Mouse (Mus musculus) liver, embryonic 14.5 days (tissue): ENCODE results near the gene Spty2d1. TPM values are rescaled to one million over a fixed set of nuclear protein-coding genes. Genes with fewer than 3 reads are reported as not detected.
A peak's percentile ranks its signal among the peaks of the same experiment; 100 is the strongest.

Source experiments
- ATAC-seq: fragments of 200-750 bp; cut with Nextera tagmentation; 2 replicates; pipeline ENCODE4 v1.8.0; 2017; ENCODE audit warnings: moderate number of reproducible peaks, mild to moderate bottlenecking, moderate library complexity; ENCODE audit not compliant: insufficient read depth
- DNase-seq, 3 experiments: peaks; one replicate each; pipeline ENCODE4 v3.0.0-alpha.2; 2012 to 2013; ENCODE audit warnings: low read depth in 3 of 3, low spot score in 3 of 3
- H3K27ac ChIP-seq: fragments of 300-500 bp; sonication (generic); 2 replicates; pipeline ENCODE4 v1.5.1; 2014; ENCODE audit warnings: moderate library complexity, mild to moderate bottlenecking, control low read depth, inconsistent platforms
- H3K27me3 ChIP-seq: fragments of 300-500 bp; sonication (generic); 2 replicates; pipeline ENCODE4 v1.6.1; 2014; ENCODE audit warnings: mild to moderate bottlenecking, low read length, moderate library complexity; ENCODE audit not compliant: control insufficient read depth, insufficient read depth
- H3K36me3 ChIP-seq: fragments of 300-500 bp; sonication (generic); replicated peaks from 2 replicates; pipeline ENCODE4 v1.6.1; 2014; ENCODE audit warnings: low read depth; ENCODE audit not compliant: control insufficient read depth, insufficient read depth
- H3K4me1 ChIP-seq, 2 experiments: fragments of 200-500 bp in 1 of 2; fragments of 300-500 bp in 1 of 2; sonication (generic) in 1 of 2; replicated peaks; 2 replicates each; pipeline ENCODE4 v1.6.1; 2012 to 2014; ENCODE audit warnings: antibody characterized with exemption in 1 of 2, inconsistent platforms in 1 of 2, low read length in 1 of 2; ENCODE audit not compliant: control insufficient read depth in 2 of 2, insufficient read depth in 2 of 2
- H3K4me2 ChIP-seq: fragments of 300-500 bp; sonication (generic); 2 replicates; pipeline ENCODE4 v1.6.1; 2014; ENCODE audit warnings: low read depth, mild to moderate bottlenecking, control low read depth, moderate library complexity
- H3K4me3 ChIP-seq, 2 experiments: fragments of 200-500 bp in 1 of 2; fragments of 300-500 bp in 1 of 2; sonication (generic) in 1 of 2; 2 replicates each; pipeline ENCODE4 v1.5.1; 2012 to 2014; ENCODE audit warnings: low read depth in 2 of 2, low read length in 2 of 2, mild to moderate bottlenecking in 2 of 2, control low read depth in 1 of 2, inconsistent platforms in 1 of 2, moderate library complexity in 1 of 2; ENCODE audit not compliant: insufficient read depth in 1 of 2
- H3K9ac ChIP-seq: fragments of 300-500 bp; sonication (generic); replicated peaks from 2 replicates; pipeline ENCODE4 v1.6.1; 2014; ENCODE audit warnings: mild to moderate bottlenecking, control low read depth, moderate library complexity
- H3K9me3 ChIP-seq: fragments of 300-500 bp; sonication (generic); 2 replicates; pipeline ENCODE4 v1.6.1; 2016; ENCODE audit warnings: low read length, mixed read lengths; ENCODE audit not compliant: control insufficient read depth
- CTCF ChIP-seq: IDR thresholded peaks from 2 replicates; pipeline ENCODE4 v1.5.1; 2016; ENCODE audit warnings: antibody characterized with exemption, low read depth, control low read depth
- EP300 ChIP-seq: IDR thresholded peaks from 2 replicates; pipeline ENCODE4 v1.6.1; 2016; ENCODE audit warnings: antibody characterized with exemption, low read depth
- WGBS: fragments of 180-500 bp; shearing (Covaris S2); extraction: QIAGEN DNeasy Blood & Tissue Kit; methylation state at CpG from one replicate; pipeline ENCODE4 v1.1.7; 2014; ENCODE audit not compliant: insufficient replicate concordance; 5-methylcytosine and 5-hydroxymethylcytosine counted together
- polyA plus RNA-seq, 2 experiments: library from polyadenylated mRNA; depleted of rRNA in 1 of 2; stranded (reverse) in 1 of 2; unstranded in 1 of 2; fragments of >200 nt; fragmentation: Nextera tagmentation in 1 of 2; extraction: Ambion mirVana in 1 of 2; gene quantifications; 2 replicates each; pipeline versions ENCODE4 v1.2.1 to v1.2.3; 2012 to 2014

Spty2d1 gene
- polyA plus RNA-seq, 2 experiments = 5.9 to 10.1 TPM

GRCm38 (mm10) chr7:46964070-46964469, 44.1 kb downstream of the Spty2d1 start:
- ATAC-seq = no peak
- DNase-seq = no peak
- Histone ChIP-seq H3K27me3 (no peaks in the 10 kb centered on the region; the same call in 1 of the 2 replicates), H3K9me3 (no peaks in the 10 kb centered on the region), H3K4me2 (no peak overlapping the region), H3K9ac (no peak overlapping the region), H3K36me3 (no peaks in the 10 kb centered on the region), H3K4me3 (no peak overlapping the region), H3K27ac (no peak overlapping the region), H3K4me1 (peaks cover 2 to 3% of the 10 kb centered on the region in 2 experiments; a peak in 1 of 4 replicates)
- no peak for TF ChIP-seq EP300
- no peak for TF ChIP-seq CTCF
- WGBS = 57% methylated on average over 7 of the region's 7 CpGs

- no peaks in the 10 kb centered on the region for H3K36me3 ChIP-seq
- H3K9me3 ChIP-seq = no peaks in the 10 kb centered on the region
- peak overlapping the region; percentile 11; the same call in 1 of the 2 replicates for H3K4me2 ChIP-seq
- no peak overlapping the region for H3K27ac ChIP-seq
- TF ChIP-seq CTCF = peak; percentile 83
- no peak for TF ChIP-seq EP300
- peaks cover 6% of the 10 kb centered on the region in 2 experiments for H3K4me1 ChIP-seq
- no peaks in the 10 kb centered on the region; the same call in 1 of the 2 replicates for H3K27me3 ChIP-seq
- ATAC-seq (no peak), DNase-seq (peak; percentile 52 to 65 (median 58))
- no peak overlapping the region for H3K4me3 ChIP-seq
- H3K9ac ChIP-seq = no peak overlapping the region
- under 1% methylated on average over 9 of the region's 9 CpGs for WGBS
These were observed 45.2 kb downstream of the Spty2d1 start for GRCm38 (mm10) chr7:46962806-46963618.

- Histone ChIP-seq H3K4me2 (no peak overlapping the region), H3K4me1 (peaks cover 11 to 12% of the 10 kb centered on the region in 2 experiments), H3K4me3 (no peak overlapping the region), H3K9ac (no peak overlapping the region), H3K27ac (no peak overlapping the region), H3K27me3 (no peaks in the 10 kb centered on the region; the same call in 1 of the 2 replicates), H3K36me3 (no peaks in the 10 kb centered on the region), H3K9me3 (no peaks in the 10 kb centered on the region)
- no peak for TF ChIP-seq CTCF
- ATAC-seq = no peak
- DNase-seq = no peak
These were observed 46.1 kb downstream of the Spty2d1 start for GRCm38 (mm10) chr7:46962132-46962531.

- WGBS = 25% methylated on average over 3 of the region's 3 CpGs
- no peak for TF ChIP-seq CTCF
- TF ChIP-seq EP300 = no peak
These were observed 47.2 kb downstream of the Spty2d1 start for GRCm38 (mm10) chr7:46960991-46961390.

GRCm38 (mm10) chr7:46958853-46959252, 49.4 kb downstream of the Spty2d1 start:
- Histone ChIP-seq H3K4me2 (peak overlapping the region; percentile 93), H3K27ac (no peak overlapping the region), H3K9me3 (no peaks in the 10 kb centered on the region), H3K9ac (peak overlapping the region; percentile 42), H3K36me3 (peaks cover 5% of the 10 kb centered on the region), H3K4me1 (peaks cover 12 to 13% of the 10 kb centered on the region in 2 experiments), H3K27me3 (no peaks in the 10 kb centered on the region; the same call in 1 of the 2 replicates), H3K4me3 (peak overlapping the region in 1 of 2 experiments; percentile 96; a peak in 2 of 4 replicates)
- ATAC-seq (peak; percentile 24; the same call in 1 of the 2 replicates), DNase-seq (no peak)
- 14% methylated on average over 9 of the region's 9 CpGs for WGBS
- TF ChIP-seq CTCF (no peak), EP300 (no peak)

More at GRCm38 (mm10) chr7:46960991-46961390, 47.2 kb downstream of the Spty2d1 start:
- no peaks in the 10 kb centered on the region; the same call in 1 of the 2 replicates for H3K27me3 ChIP-seq
- no peaks in the 10 kb centered on the region for H3K36me3 ChIP-seq
- H3K27ac ChIP-seq = no peak overlapping the region
- H3K4me1 ChIP-seq = peaks cover 12 to 13% of the 10 kb centered on the region in 2 experiments
- no peak overlapping the region for H3K9ac ChIP-seq
- H3K9me3 ChIP-seq = no peaks in the 10 kb centered on the region
- ATAC-seq (no peak), DNase-seq (no peak)
- no peak overlapping the region for H3K4me2 ChIP-seq
- no peak overlapping the region for H3K4me3 ChIP-seq
